Mouse (Mus musculus) splenic B cell, adult 2 months (primary cell): ENCODE data around the gene Fam241b.

Experiments
- DNase-seq: peaks from one replicate; pipeline ENCODE4 v3.0.0-alpha.2; 2011; ENCODE audit warnings: low read depth, low spot score
- H3K27me3 ChIP-seq: 2 replicates; pipeline ENCODE4 v1.6.1; 2012; ENCODE audit warnings: mild to moderate bottlenecking, low read length, moderate library complexity, mixed read lengths; ENCODE audit not compliant: control insufficient read depth, poor library complexity, insufficient read depth, severe bottlenecking
- H3K36me3 ChIP-seq: 2 replicates; pipeline ENCODE4 v1.6.1; 2012; ENCODE audit warnings: mild to moderate bottlenecking, low read length, moderate library complexity, mixed read lengths; ENCODE audit not compliant: control insufficient read depth, poor library complexity, insufficient read depth, severe bottlenecking

The Fam241b gene

GRCm38 (mm10) chr10:62143820-62144219, at the start of gene Fam241b:
TSS of gene Fam241b (minus strand) at chr10:62143920.
- Histone ChIP-seq H3K36me3 (no peaks in the 10 kb centered on the region), H3K27me3 (no peaks in the 10 kb centered on the region)
- DNase-seq = no peak

GRCm38 (mm10) chr10:62192701-62193157, 49.0 kb upstream of the Fam241b start:
- no peak for DNase-seq
- H3K36me3 ChIP-seq = no peaks in the 10 kb centered on the region
- H3K27me3 ChIP-seq = no peaks in the 10 kb centered on the region

GRCm38 (mm10) chr10:62190821-62191220, 47.1 kb upstream of the Fam241b start:
- Histone ChIP-seq H3K27me3 (no peaks in the 10 kb centered on the region), H3K36me3 (no peaks in the 10 kb centered on the region)
- DNase-seq = no peak

- H3K27me3 ChIP-seq = no peaks in the 10 kb centered on the region
- DNase-seq = peak; percentile 53
- H3K36me3 ChIP-seq = no peaks in the 10 kb centered on the region
These were observed 46.2 kb upstream of the Fam241b start for GRCm38 (mm10) chr10:62189910-62190309.

- no peaks in the 10 kb centered on the region for H3K27me3 ChIP-seq
- no peaks in the 10 kb centered on the region for H3K36me3 ChIP-seq
- DNase-seq = no peak
These were observed 45.6 kb upstream of the Fam241b start for GRCm38 (mm10) chr10:62189303-62189702.

- Histone ChIP-seq H3K36me3 (no peaks in the 10 kb centered on the region), H3K27me3 (no peaks in the 10 kb centered on the region)
- peak; percentile 76 for DNase-seq
These were observed 43.2 kb upstream of the Fam241b start for GRCm38 (mm10) chr10:62186882-62187281.

- DNase-seq = peak; percentile 94
- no peaks in the 10 kb centered on the region for H3K36me3 ChIP-seq
- H3K27me3 ChIP-seq = no peaks in the 10 kb centered on the region
These were observed 39.3 kb upstream of the Fam241b start for GRCm38 (mm10) chr10:62183053-62183452.

- Histone ChIP-seq H3K27me3 (no peaks in the 10 kb centered on the region), H3K36me3 (no peaks in the 10 kb centered on the region)
- DNase-seq = no peak
These were observed 38.8 kb upstream of the Fam241b start for GRCm38 (mm10) chr10:62182471-62183014.

- Histone ChIP-seq H3K36me3 (no peaks in the 10 kb centered on the region), H3K27me3 (no peaks in the 10 kb centered on the region)
- DNase-seq = no peak
These were observed 38.0 kb upstream of the Fam241b start for GRCm38 (mm10) chr10:62181701-62182100.

- no peaks in the 10 kb centered on the region for H3K27me3 ChIP-seq
- no peak for DNase-seq
These were observed 36.2 kb upstream of the Fam241b start for GRCm38 (mm10) chr10:62179944-62180343.

GRCm38 (mm10) chr10:62174533-62175313, 31.0 kb upstream of the Fam241b start:
- no peaks in the 10 kb centered on the region for H3K36me3 ChIP-seq
- no peaks in the 10 kb centered on the region for H3K27me3 ChIP-seq
- no peak for DNase-seq

More at GRCm38 (mm10) chr10:62179944-62180343, 36.2 kb upstream of the Fam241b start:
- H3K36me3 ChIP-seq = no peaks in the 10 kb centered on the region

GRCm38 (mm10) chr10:62173941-62174448, 30.3 kb upstream of the Fam241b start:
- no peaks in the 10 kb centered on the region for H3K27me3 ChIP-seq
- H3K36me3 ChIP-seq = no peaks in the 10 kb centered on the region
- DNase-seq = no peak

GRCm38 (mm10) chr10:62172841-62173553, 29.3 kb upstream of the Fam241b start:
- DNase-seq = no peak
- H3K36me3 ChIP-seq = no peaks in the 10 kb centered on the region
- no peaks in the 10 kb centered on the region for H3K27me3 ChIP-seq

GRCm38 (mm10) chr10:62162410-62162809, 18.7 kb upstream of the Fam241b start:
- DNase-seq = no peak
- Histone ChIP-seq H3K36me3 (no peaks in the 10 kb centered on the region), H3K27me3 (no peaks in the 10 kb centered on the region)

- no peak for DNase-seq
- H3K36me3 ChIP-seq = no peaks in the 10 kb centered on the region
These were observed 6.2 kb upstream of the Fam241b start for GRCm38 (mm10) chr10:62149929-62150328.

More at GRCm38 (mm10) chr10:62149929-62150328, 6.2 kb upstream of the Fam241b start:
- no peaks in the 10 kb centered on the region for H3K27me3 ChIP-seq
